Mouse (Mus musculus): ENCODE results near the gene Negr1.
A peak's percentile ranks its signal among the peaks of the same experiment; 100 is the strongest.

Negr1 gene

GRCm38 (mm10) chr3:156561524-156562423 lies at the start of gene Negr1:
Gene Negr1 (plus strand): TSS chr3:156561794.
- peak; percentile 39 for DNase-seq (ENCODE audit: low read depth, low spot score)

DNA sequence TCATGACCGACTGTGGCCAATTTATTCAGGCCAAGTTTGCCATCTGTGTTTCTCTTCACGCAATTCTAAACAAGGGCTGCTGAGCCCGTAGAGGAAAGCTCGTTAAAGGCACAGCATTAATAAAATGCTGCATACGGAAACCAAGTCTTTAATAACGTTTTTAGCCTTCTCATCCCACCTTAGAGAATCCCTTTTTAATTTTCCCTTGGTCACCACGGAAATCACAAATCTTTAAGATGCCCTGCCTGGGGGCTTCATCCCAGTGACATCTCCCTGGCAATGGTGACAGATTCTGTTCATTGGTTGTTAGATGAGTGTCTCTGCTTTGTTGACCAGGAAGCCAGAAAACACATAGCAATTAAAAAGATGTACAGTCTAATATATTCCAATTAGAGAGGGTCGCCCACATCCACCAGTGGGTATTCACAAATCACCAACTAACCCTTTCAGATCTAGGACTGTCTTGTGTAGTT lies 35.1 kb upstream of the Negr1 start:
- DNase-seq (ENCODE audit: low read depth, low spot score) = no peak

DNA sequence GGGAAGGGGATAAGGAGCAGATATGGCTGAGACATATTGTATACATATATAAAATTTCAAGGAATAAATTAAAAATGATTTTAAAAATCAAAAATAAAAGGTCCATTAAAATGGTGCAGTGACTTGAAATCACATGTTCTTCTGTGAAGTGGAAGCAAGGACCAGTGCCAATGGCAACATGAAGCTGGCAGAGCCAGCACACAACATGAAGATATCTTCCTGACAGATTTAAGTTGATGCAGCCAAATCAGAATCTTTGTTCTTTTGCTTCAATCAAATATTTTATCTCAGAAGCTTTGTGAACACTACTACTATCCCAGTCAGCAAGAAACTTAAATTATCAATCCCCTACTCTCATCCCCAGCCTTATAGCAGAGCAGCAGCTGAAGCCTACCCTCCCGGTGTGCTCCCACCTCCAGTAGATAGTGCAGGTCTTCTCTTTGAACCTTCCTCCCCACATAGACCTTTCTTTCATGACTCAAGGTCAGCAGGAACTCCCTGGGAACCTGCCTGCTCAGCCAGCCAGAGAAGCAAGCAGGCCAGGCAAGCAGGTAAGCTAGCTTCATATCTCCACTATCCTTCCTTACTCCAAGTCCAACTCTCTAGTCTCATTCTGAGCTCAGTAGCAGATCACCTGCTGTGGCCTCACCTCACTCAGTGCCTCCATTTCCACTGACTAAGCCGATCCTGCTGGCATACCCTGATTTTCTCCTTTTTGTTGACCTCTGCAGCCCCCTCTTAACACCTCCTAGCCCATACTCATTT lies 34.2 kb upstream of the Negr1 start:
- DNase-seq (ENCODE audit: low read depth, low spot score) = no peak

GRCm38 (mm10) chr3:156559441-156559825 lies 2.2 kb upstream of the Negr1 start:
- DNase-seq (ENCODE audit: low read depth, low spot score) = no peak

- no peak for DNase-seq (ENCODE audit: low read depth, low spot score)
Observed at GRCm38 (mm10) chr3:156559826-156560471, 1.6 kb upstream of the Negr1 start.

GRCm38 (mm10) chr3:156560766-156561165 lies 828 bp upstream of the Negr1 start:
- peak; percentile 42 for DNase-seq (ENCODE audit: low read depth, low spot score)

GRCm38 (mm10) chr3:156562424-156562785 lies 811 bp downstream of the Negr1 start:
- no peak for DNase-seq (ENCODE audit: low read depth, low spot score)

- DNase-seq (ENCODE audit: low read depth, low spot score) = no peak
Observed at GRCm38 (mm10) chr3:156562796-156563195, 1.2 kb downstream of the Negr1 start.

DNA sequence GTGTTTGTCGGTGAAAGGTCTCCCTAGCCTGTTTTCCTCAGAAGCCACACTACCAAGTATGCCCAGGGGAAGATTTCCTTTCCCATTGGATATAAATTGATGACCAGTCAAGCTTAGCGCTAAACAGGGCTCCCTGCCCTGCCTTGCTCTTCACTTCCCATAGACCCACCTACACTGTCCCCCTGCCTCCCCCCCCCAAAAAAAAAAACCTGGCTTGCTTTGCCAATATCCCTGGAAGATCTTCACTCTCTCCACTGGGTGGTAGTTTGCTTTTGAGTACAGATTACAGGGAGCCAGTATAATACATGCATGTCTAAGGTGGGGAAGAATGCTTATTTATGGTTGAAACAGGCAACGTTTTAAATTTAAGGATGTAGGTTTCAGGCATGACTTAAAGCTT lies 1.8 kb downstream of the Negr1 start:
- no peak for DNase-seq (ENCODE audit: low read depth, low spot score)

- DNase-seq (ENCODE audit: low read depth, low spot score) = no peak
Observed at GRCm38 (mm10) chr3:156573465-156573864, 11.9 kb downstream of the Negr1 start.

GRCm38 (mm10) chr3:156576292-156576691 lies 14.7 kb downstream of the Negr1 start:
- DNase-seq (ENCODE audit: low read depth, low spot score) = no peak

GRCm38 (mm10) chr3:156590612-156591011 lies 29.0 kb downstream of the Negr1 start:
- no peak for DNase-seq (ENCODE audit: low read depth, low spot score)

DNA sequence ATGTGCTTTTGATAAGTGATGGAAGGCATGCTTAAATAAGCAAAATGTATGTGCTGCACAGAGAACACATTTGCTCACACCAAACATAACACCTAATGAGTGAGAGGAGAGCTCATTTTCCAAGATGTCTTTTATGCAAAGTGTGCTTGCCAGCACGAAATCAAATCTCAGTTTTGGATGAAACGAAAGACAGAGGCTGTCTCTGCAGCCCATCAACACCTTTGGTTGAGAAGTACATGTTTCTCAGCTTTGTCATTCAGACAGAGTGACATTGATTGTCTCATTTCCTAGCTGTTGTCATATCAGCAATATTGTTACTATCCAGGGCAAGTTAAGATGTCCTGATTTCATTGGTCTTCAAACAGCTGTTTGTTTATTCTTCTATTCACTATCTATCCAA lies 29.5 kb downstream of the Negr1 start:
- no peak for DNase-seq (ENCODE audit: low read depth, low spot score)

GRCm38 (mm10) chr3:156606846-156607245 lies 45.3 kb downstream of the Negr1 start:
- DNase-seq (ENCODE audit: low read depth, low spot score) = no peak

DNA sequence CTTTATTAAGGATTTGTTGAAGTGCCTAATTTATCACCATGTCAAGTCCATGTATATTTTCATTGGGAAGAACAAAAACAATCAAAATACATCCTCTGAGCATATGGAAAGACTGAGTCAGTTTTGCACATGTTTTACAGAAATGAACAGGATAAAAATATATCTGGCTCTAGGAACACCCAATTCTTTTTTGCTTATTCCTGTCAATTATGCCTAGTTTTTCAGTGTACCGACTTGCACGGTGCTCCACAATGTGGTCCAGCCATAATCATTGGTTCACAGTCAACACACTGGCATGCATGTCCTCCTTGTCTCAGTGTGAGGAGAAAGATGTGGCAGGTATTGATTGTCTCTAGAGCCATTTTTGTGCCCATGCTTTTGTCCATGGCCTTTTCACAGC lies 58.3 kb downstream of the Negr1 start:
- no peak for DNase-seq (ENCODE audit: low read depth, low spot score)

DNA sequence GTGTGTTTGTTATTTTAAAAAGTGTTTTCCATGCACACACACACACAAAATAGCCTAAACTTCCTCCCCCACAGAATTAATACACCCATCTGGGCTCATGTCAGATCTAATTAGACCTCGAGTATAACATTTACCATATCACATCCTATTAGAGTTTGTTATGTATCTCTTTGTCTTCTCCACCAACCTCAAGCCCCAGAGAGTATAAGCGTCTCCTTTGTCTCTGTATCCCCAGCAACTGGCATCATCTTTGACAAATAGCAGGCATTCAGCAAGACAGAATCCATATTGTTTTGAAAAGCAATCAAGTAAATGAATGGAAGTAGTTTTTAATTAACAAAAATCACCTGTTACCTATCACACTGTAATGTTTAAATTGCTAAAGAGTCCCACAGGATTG lies 67.0 kb downstream of the Negr1 start:
- DNase-seq (ENCODE audit: low read depth, low spot score) = no peak

DNA sequence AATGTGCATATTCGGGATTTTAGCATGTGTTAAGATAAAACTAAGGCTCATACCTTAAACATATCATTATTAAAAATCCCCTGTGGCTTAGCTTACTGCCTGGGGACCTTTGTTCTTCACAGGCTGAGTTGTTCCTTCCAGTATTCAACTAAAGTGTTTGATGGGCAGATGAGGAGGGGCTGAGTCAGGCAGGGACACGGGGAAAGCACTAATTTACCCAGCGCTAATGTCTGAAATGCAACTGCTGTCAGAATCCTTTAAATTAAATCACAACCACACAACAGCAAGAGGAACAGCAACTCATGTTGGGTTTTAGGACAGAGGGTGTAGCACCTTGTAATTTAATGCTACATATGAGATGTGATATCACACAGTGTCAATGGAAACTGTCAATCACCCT lies 71.3 kb downstream of the Negr1 start:
- DNase-seq (ENCODE audit: low read depth, low spot score) = no peak

- no peak for DNase-seq (ENCODE audit: low read depth, low spot score)
Observed at GRCm38 (mm10) chr3:156639382-156639781, 77.8 kb downstream of the Negr1 start.

DNA sequence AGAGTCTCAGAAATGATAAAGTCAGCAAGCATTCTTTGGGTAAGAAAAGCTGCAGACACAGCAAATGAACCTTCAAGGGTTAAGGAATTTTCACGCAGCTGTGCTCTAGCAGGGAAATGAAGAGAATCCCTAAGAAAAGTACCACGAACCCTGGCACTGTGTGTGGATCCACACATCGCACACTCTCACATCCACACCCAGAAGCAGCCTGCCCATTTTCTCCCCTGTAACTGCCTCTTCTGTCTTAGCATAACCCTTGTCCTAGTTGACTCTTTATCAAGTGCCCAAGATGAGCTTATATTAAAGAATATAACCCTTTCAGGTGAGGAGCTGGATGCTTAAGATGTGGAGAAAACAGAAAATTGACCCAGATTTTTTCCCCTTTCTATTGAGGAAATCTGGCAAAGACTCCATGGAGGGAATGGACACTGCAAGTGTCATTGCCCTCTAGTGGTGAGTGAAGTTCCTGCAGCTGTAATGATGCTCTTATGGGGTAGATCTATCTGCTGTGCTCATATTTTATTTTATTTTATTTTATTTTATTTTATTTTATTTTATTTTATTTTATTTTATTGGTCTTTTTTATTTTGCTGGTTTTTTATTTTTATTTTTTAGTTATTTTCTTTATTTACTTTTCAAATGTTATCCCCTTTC lies 82.2 kb downstream of the Negr1 start:
- DNase-seq (ENCODE audit: low read depth, low spot score) = peak; percentile 7

- DNase-seq (ENCODE audit: low read depth, low spot score) = no peak
Observed at GRCm38 (mm10) chr3:156648378-156648777, 86.8 kb downstream of the Negr1 start.

DNA sequence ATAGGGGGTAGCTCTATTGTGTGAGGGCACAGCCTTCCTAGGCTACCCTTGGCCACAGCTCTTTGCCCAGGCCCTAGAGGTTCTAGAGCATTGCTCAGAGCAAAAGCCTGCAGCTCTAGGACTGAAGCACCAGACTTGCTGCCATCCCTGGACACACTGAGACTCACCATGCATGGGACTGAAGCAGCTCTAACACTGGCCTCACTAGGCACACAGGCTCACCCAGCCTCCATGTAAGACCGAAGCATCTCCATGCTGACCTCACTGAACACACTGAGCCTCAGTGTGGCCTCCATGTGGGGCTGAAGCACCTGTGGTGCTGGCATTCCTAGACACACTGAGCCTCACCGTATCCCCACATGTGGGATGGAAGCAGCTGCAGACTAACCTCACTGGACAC lies 101.0 kb downstream of the Negr1 start:
- DNase-seq (ENCODE audit: low read depth, low spot score) = no peak

- no peak for DNase-seq (ENCODE audit: low read depth, low spot score)
Observed at GRCm38 (mm10) chr3:156672560-156672959, 111.0 kb downstream of the Negr1 start.
